Comparison of ENCODE assay signal across 35 mouse cellular contexts in the genomic region with DNA sequence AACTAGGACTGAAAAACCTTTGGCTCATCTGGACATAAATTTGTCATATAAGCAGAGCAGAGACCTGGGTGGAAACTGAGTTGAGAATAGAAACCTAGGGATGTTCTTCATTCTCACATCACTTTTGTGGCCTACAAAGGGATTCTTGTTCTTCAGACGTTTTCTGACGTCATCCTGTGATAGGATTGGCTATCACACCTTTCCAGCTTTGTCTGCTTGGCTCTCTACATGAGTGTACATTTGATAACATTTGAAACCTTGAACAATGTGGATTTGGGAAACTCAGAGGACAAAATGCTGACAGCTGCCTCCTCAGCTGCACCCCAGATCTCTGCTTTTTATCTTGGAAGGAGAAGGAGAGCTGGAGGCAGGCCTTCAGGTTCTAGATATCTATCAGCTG.
"Had no signal": no experiment of that assay in that cellular context is flagged by ENCODE, and none has a peak within 500 bp of the region (broad histone marks: within the 10 kb centered on the region; RNA-seq: fewer than 3 reads in every experiment).

No protein-coding gene starts in this region.

- H3K4me2 ChIP-seq: heart, embryonic 11.5 days; heart, embryonic 12.5 days; heart, embryonic 13.5 days; heart, embryonic 15.5 days; hindbrain, embryonic 12.5 days; hindbrain, embryonic 13.5 days; hindbrain, embryonic 14.5 days; hindbrain, embryonic 15.5 days; intestine, embryonic 15.5 days; kidney, embryonic 15.5 days had no signal

- H3K36me3 ChIP-seq: heart, embryonic 10.5 days; heart, embryonic 12.5 days; heart, embryonic 13.5 days; heart, embryonic 15.5 days; hindbrain, embryonic 10.5 days; hindbrain, embryonic 12.5 days; hindbrain, embryonic 13.5 days; hindbrain, embryonic 15.5 days; intestine, embryonic 15.5 days; kidney, embryonic 15.5 days had no signal

- H3K9ac ChIP-seq: heart, embryonic 12.5 days; heart, embryonic 13.5 days; heart, embryonic 15.5 days; hindbrain, embryonic 12.5 days; hindbrain, embryonic 13.5 days; hindbrain, embryonic 14.5 days; hindbrain, embryonic 15.5 days; intestine, embryonic 15.5 days; kidney, embryonic 15.5 days had no signal

- ATAC-seq: hindbrain, embryonic 16.5 days; hindbrain, postnatal 0 days; inflammation-experienced regulatory T-cells, adult 6 months; intestine, embryonic 15.5 days; intestine, embryonic 16.5 days; intestine, postnatal 0 days had no signal

- H3K27ac ChIP-seq: heart, adult 2 months; heart, embryonic 10.5 days; heart, embryonic 13.5 days; heart, embryonic 15.5 days; hindbrain, embryonic 10.5 days; hindbrain, embryonic 12.5 days; hindbrain, embryonic 13.5 days; hindbrain, embryonic 14.5 days; hindbrain, embryonic 15.5 days; hindbrain, postnatal 0 days; intestine, embryonic 15.5 days; kidney, embryonic 15.5 days; kidney, postnatal 0 days; layer of hippocampus, adult 2 months had no signal

- H3K9me3 ChIP-seq: heart, embryonic 10.5 days; heart, embryonic 12.5 days; heart, embryonic 13.5 days; heart, embryonic 15.5 days; hindbrain, embryonic 10.5 days; hindbrain, embryonic 12.5 days; hindbrain, embryonic 13.5 days; hindbrain, embryonic 15.5 days; intestine, embryonic 15.5 days; kidney, embryonic 15.5 days had no signal

- DNase-seq: heart, adult 2 months; heart, postnatal 10 days; heart, postnatal 14 days; heart, postnatal 36 days; heart, postnatal 4 days; kidney, adult 11 months; kidney, adult 18-20 months; kidney, adult 2 months; kidney, adult 8-10 months; kidney, adult 9 months; kidney, postnatal 10 days; kidney, postnatal 14 days; kidney, postnatal 36 days; kidney, postnatal 4 days; layer of hippocampus, adult 9-11 months; layer of hippocampus, postnatal 36 days had no signal

- H3K4me1 ChIP-seq: heart, embryonic 10.5 days; heart, embryonic 12.5 days; heart, embryonic 15.5 days; hindbrain, embryonic 10.5 days; hindbrain, embryonic 12.5 days; hindbrain, embryonic 13.5 days; hindbrain, embryonic 15.5 days; intestine, embryonic 15.5 days; kidney, embryonic 15.5 days had no signal

- H3K27me3 ChIP-seq: heart, embryonic 12.5 days; heart, embryonic 13.5 days; heart, embryonic 15.5 days; hindbrain, embryonic 12.5 days; hindbrain, embryonic 13.5 days; hindbrain, embryonic 15.5 days; intestine, embryonic 15.5 days; kidney, embryonic 15.5 days had no signal

- H3K4me3 ChIP-seq: heart, adult 2 months; heart, embryonic 10.5 days; heart, embryonic 12.5 days; heart, embryonic 13.5 days; heart, embryonic 15.5 days; hindbrain, embryonic 10.5 days; hindbrain, embryonic 12.5 days; hindbrain, embryonic 13.5 days; hindbrain, embryonic 15.5 days; intestine, embryonic 15.5 days; kidney, embryonic 15.5 days; layer of hippocampus, adult 2 months had no signal
